19 mouse cellular contexts compared by ENCODE assay signal in the genomic region with DNA sequence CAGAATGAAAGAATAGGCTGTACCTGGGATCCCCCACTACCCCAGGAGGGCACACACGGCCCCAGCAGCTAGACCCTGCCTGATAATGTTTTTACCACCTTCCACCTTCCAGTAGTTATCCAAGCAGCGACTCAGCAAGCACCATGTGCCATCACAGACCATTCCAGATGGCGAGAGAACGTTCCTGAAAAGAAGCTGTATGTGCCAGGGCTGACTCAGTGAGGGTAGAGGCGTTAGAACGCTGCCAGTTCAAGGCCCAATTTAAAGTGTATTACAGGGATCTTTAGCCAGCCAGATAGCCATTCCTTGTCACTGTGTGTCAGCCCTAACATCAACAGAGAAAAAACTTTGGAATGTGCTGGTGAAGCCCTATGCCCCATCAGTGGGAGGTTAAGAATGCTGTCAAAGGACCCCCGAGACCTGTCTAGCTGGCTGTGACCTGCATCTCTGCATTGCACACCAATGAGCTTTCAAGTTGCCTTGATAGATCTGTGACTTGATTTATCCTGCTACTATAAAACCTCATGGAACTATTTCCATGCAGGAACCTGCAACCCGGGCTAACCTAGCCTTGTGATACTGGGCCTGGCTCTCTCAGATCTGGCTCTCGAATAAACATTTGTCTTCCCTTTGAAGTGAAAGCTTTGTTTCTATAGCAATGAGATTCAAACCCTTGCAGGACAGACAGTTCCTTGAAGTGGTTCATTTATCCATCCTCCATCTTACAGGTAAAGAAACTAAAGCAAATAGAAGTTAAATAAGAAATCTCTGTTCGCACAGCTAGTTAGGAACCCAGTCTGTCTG. TPM values are rescaled to one million over a fixed set of nuclear protein-coding genes. Genes with fewer than 3 reads are reported as not detected.
DNase-seq lines count a peak whose midpoint lies in the region; ATAC-seq and TF ChIP-seq lines count a peak whose summit lies in the region.
"Had no signal": no experiment of that assay in that cellular context is flagged by ENCODE, and none has a peak within 500 bp of the region (broad histone marks: within the 10 kb centered on the region; RNA-seq: fewer than 3 reads in every experiment).

No protein-coding gene starts in this region.

- H3K4me2 ChIP-seq in forebrain, embryonic 15.5 days (replicated peaks) = no peak overlapping the region
- H3K4me2 ChIP-seq in forebrain, embryonic 11.5 days (ENCODE audit: low read depth, low read length, severe bottlenecking) = no peak overlapping the region
- peak overlapping the region; percentile 57; the same call in 1 of the 2 replicates for H3K4me2 ChIP-seq in liver, postnatal 0 days (ENCODE audit: low read depth, low read length)
- H3K4me2 ChIP-seq in liver, embryonic 11.5 days = no peak overlapping the region; the same call in 1 of the 2 replicates
- H3K4me2 ChIP-seq in embryonic facial prominence, embryonic 12.5 days (replicated peaks) = no peak overlapping the region

- H3K36me3 ChIP-seq in forebrain, embryonic 15.5 days = no peaks in the 10 kb centered on the region
- H3K36me3 ChIP-seq in forebrain, embryonic 11.5 days (ENCODE audit: control insufficient read depth, insufficient read depth, low read length) = no peaks in the 10 kb centered on the region
- no peaks in the 10 kb centered on the region for H3K36me3 ChIP-seq in liver, postnatal 0 days (replicated peaks; ENCODE audit: insufficient read depth, low read length)
- no peaks in the 10 kb centered on the region for H3K36me3 ChIP-seq in liver, embryonic 11.5 days (ENCODE audit: control insufficient read depth, insufficient read depth, low read length)
- H3K36me3 ChIP-seq in embryonic facial prominence, embryonic 12.5 days = no peaks in the 10 kb centered on the region
- H3K36me3 ChIP-seq in midbrain, embryonic 10.5 days = no peaks in the 10 kb centered on the region
- H3K36me3 ChIP-seq: G1E; liver, embryonic 12.5 days had no signal

- no peak for TF ChIP-seq EP300 in liver, postnatal 0 days (IDR thresholded peaks at IDR 0.05; ENCODE audit: low read depth)

- 0 out of 2 replicates have a peak, but pooled peaks cover 2% of the 10 kb centered on the region for H3K4me1 ChIP-seq in forebrain, embryonic 15.5 days
- no peaks in the 10 kb centered on the region for H3K4me1 ChIP-seq in forebrain, embryonic 11.5 days (replicated peaks; ENCODE audit: control insufficient read depth, insufficient read depth, low read length)
- H3K4me1 ChIP-seq in liver, postnatal 0 days (ENCODE audit: insufficient read depth) = peaks cover 12% of the 10 kb centered on the region
- H3K4me1 ChIP-seq in liver, embryonic 11.5 days (replicated peaks; ENCODE audit: control insufficient read depth, insufficient read depth, low read length) = no peaks in the 10 kb centered on the region; the same call in 1 of the 2 replicates
- H3K4me1 ChIP-seq in embryonic facial prominence, embryonic 12.5 days = peaks cover 15% of the 10 kb centered on the region; the same call in 1 of the 2 replicates
- peaks cover 20% of the 10 kb centered on the region for H3K4me1 ChIP-seq in midbrain, embryonic 10.5 days
- H3K4me1 ChIP-seq: liver, embryonic 12.5 days had no signal

- WGBS in forebrain, embryonic 15.5 days = 71% methylated on average over 10 of the region's 10 CpGs
- WGBS in forebrain, embryonic 11.5 days = 81% methylated on average over 10 of the region's 10 CpGs
- 55% methylated on average over 10 of the region's 10 CpGs for WGBS in liver, postnatal 0 days (ENCODE audit: insufficient replicate concordance)
- WGBS in liver, embryonic 11.5 days = 60% methylated on average over 10 of the region's 10 CpGs
- WGBS in embryonic facial prominence, embryonic 12.5 days = 70% methylated on average over 10 of the region's 10 CpGs
- 78% methylated on average over 10 of the region's 10 CpGs for WGBS in midbrain, embryonic 10.5 days

- no peak overlapping the region for H3K27ac ChIP-seq in forebrain, embryonic 15.5 days (replicated peaks)
- no peak overlapping the region for H3K27ac ChIP-seq in forebrain, embryonic 11.5 days (ENCODE audit: low read depth, low read length)
- no peak overlapping the region for H3K27ac ChIP-seq in liver, postnatal 0 days (ENCODE audit: low read depth)
- H3K27ac ChIP-seq in liver, embryonic 11.5 days (ENCODE audit: low read depth, low read length) = no peak overlapping the region
- H3K27ac ChIP-seq in embryonic facial prominence, embryonic 12.5 days = 0 out of 2 replicates have a peak overlapping the region, but pooled peaks have one; percentile 4
- H3K27ac ChIP-seq in midbrain, embryonic 10.5 days (replicated peaks) = no peak overlapping the region
- H3K27ac ChIP-seq: left cerebral cortex, adult 2 months; liver, embryonic 12.5 days had no signal

- no peak for DNase-seq in forebrain, embryonic 11.5 days (ENCODE audit: low spot score)
- no peak for DNase-seq in liver, postnatal 0 days
- no peak for DNase-seq in liver, embryonic 11.5 days (ENCODE audit: low spot score)
- DNase-seq in skeletal muscle tissue, adult 2 months (ENCODE audit: low read depth, low spot score) = peak; percentile 12
- DNase-seq in urinary bladder, postnatal 14 days (ENCODE audit: low spot score) = no peak
- DNase-seq in midbrain, embryonic 10.5 days (ENCODE audit: low spot score) = no peak
- DNase-seq: B cell, adult 2 months; cerebellum, postnatal 10 days; heart, postnatal 10 days; spleen, adult 18-20 months; thymus, postnatal 25 days had no signal

- no peak overlapping the region for H3K9ac ChIP-seq in forebrain, embryonic 15.5 days (replicated peaks)
- H3K9ac ChIP-seq in forebrain, embryonic 11.5 days (ENCODE audit: low read length) = no peak overlapping the region
- H3K9ac ChIP-seq in liver, postnatal 0 days (replicated peaks) = no peak overlapping the region
- H3K9ac ChIP-seq in liver, embryonic 11.5 days (ENCODE audit: low read depth, low read length) = no peak overlapping the region
- H3K9ac ChIP-seq in embryonic facial prominence, embryonic 12.5 days = no peak overlapping the region
- H3K9ac ChIP-seq: liver, embryonic 12.5 days had no signal

- ATAC-seq in forebrain, embryonic 15.5 days (replicated peaks) = 0 out of 2 replicates have a peak, but pooled peaks have one; percentile 47
- ATAC-seq in forebrain, embryonic 11.5 days (replicated peaks; ENCODE audit: low FRiP score) = no peak
- ATAC-seq in liver, postnatal 0 days = no peak
- ATAC-seq in liver, embryonic 11.5 days (replicated peaks; ENCODE audit: low FRiP score) = no peak
- ATAC-seq in embryonic facial prominence, embryonic 12.5 days (ENCODE audit: insufficient number of reproducible peaks, insufficient read depth, low FRiP score, low TSS enrichment) = no peak; the same call in 1 of the 2 replicates
- ATAC-seq: activated CD4-positive, CD25-positive, alpha-beta regulatory T cell, adult 4 months; inflammation-experienced regulatory T-cells, adult 6 months; liver, embryonic 12.5 days had no signal

- H3K27me3 ChIP-seq in forebrain, embryonic 15.5 days = no peaks in the 10 kb centered on the region
- no peaks in the 10 kb centered on the region for H3K27me3 ChIP-seq in forebrain, embryonic 11.5 days (ENCODE audit: control insufficient read depth, insufficient read depth, low read length)
- no peaks in the 10 kb centered on the region for H3K27me3 ChIP-seq in liver, postnatal 0 days (ENCODE audit: insufficient read depth, low read length)
- H3K27me3 ChIP-seq in liver, embryonic 11.5 days (replicated peaks; ENCODE audit: control insufficient read depth, insufficient read depth, low read length) = no peaks in the 10 kb centered on the region
- no peaks in the 10 kb centered on the region for H3K27me3 ChIP-seq in embryonic facial prominence, embryonic 12.5 days
- no peaks in the 10 kb centered on the region for H3K27me3 ChIP-seq in midbrain, embryonic 10.5 days (ENCODE audit: low read depth, poor library complexity, severe bottlenecking)
- H3K27me3 ChIP-seq: liver, embryonic 12.5 days had no signal

- TF ChIP-seq CTCF in liver, postnatal 0 days (IDR thresholded peaks at IDR 0.05; ENCODE audit: low read depth) = no peak

- no peaks in the 10 kb centered on the region for H3K9me3 ChIP-seq in forebrain, embryonic 15.5 days
- no peaks in the 10 kb centered on the region for H3K9me3 ChIP-seq in forebrain, embryonic 11.5 days (ENCODE audit: control insufficient read depth, low read length)
- H3K9me3 ChIP-seq in liver, postnatal 0 days (ENCODE audit: low read length) = no peaks in the 10 kb centered on the region
- no peaks in the 10 kb centered on the region for H3K9me3 ChIP-seq in liver, embryonic 11.5 days (ENCODE audit: control insufficient read depth, low read length)
- H3K9me3 ChIP-seq in embryonic facial prominence, embryonic 12.5 days = no peaks in the 10 kb centered on the region
- no peaks in the 10 kb centered on the region for H3K9me3 ChIP-seq in midbrain, embryonic 10.5 days (replicated peaks)
- H3K9me3 ChIP-seq: G1E; liver, embryonic 12.5 days had no signal

- H3K4me3 ChIP-seq in forebrain, embryonic 15.5 days = no peak overlapping the region
- no peak overlapping the region for H3K4me3 ChIP-seq in forebrain, embryonic 11.5 days (ENCODE audit: low read depth, low read length)
- no peak overlapping the region for H3K4me3 ChIP-seq in liver, postnatal 0 days (ENCODE audit: low read depth, low read length)
- no peak overlapping the region for H3K4me3 ChIP-seq in liver, embryonic 11.5 days (ENCODE audit: low read depth, low read length)
- no peak overlapping the region for H3K4me3 ChIP-seq in embryonic facial prominence, embryonic 12.5 days
- H3K4me3 ChIP-seq in midbrain, embryonic 10.5 days = no peak overlapping the region
- H3K4me3 ChIP-seq: left cerebral cortex, adult 2 months; liver, embryonic 12.5 days had no signal

RNA-seq across cellular contexts. Expression of gene Adh6a, which starts 7.4 kb away (rescaled TPM):
- not detected in 2 replicates for polyA plus RNA-seq in forebrain, embryonic 15.5 days (2015; fragmentation: Nextera tagmentation; extraction: Ambion mirVana)
- not detected in 2 replicates for polyA plus RNA-seq in forebrain, embryonic 11.5 days (2014; fragmentation: Nextera tagmentation; extraction: Ambion mirVana)
- polyA plus RNA-seq in liver, postnatal 0 days (2015; fragmentation: Nextera tagmentation; extraction: Ambion mirVana) = not detected in 2 replicates
- polyA plus RNA-seq in liver, embryonic 11.5 days (2014; fragmentation: Nextera tagmentation; extraction: Ambion mirVana) = not detected in 2 replicates
- polyA plus RNA-seq in embryonic facial prominence, embryonic 12.5 days (2016; fragmentation: Nextera tagmentation; extraction: Ambion mirVana) = not detected in 2 replicates
- polyA plus RNA-seq in midbrain, embryonic 10.5 days (2016; fragmentation: Nextera tagmentation; extraction: Ambion mirVana) = not detected in 2 replicates
- polyA plus RNA-seq: activated CD4-positive, CD25-positive, alpha-beta regulatory T cell, adult 4 months; G1E; inflammation-experienced regulatory T-cells, adult 6 months; liver, embryonic 12.5 days; neural tube, embryonic 11.5 days had no signal

RNA-seq across cellular contexts. Expression of gene Adh6b, which starts 35.9 kb away (rescaled TPM):
- 0.13 and 0.17 TPM in 2 replicates for polyA plus RNA-seq in forebrain, embryonic 15.5 days (2015; fragmentation: Nextera tagmentation; extraction: Ambion mirVana)
- polyA plus RNA-seq in forebrain, embryonic 11.5 days (2014; fragmentation: Nextera tagmentation; extraction: Ambion mirVana) = 0.17 and 0.36 TPM in 2 replicates
- polyA plus RNA-seq in liver, postnatal 0 days (2015; fragmentation: Nextera tagmentation; extraction: Ambion mirVana) = 0.18 and 0.20 TPM in 2 replicates
- polyA plus RNA-seq in liver, embryonic 11.5 days (2014; fragmentation: Nextera tagmentation; extraction: Ambion mirVana) = 0.89 and 0.90 TPM in 2 replicates
- 0.29 and 0.47 TPM in 2 replicates for polyA plus RNA-seq in embryonic facial prominence, embryonic 12.5 days (2016; fragmentation: Nextera tagmentation; extraction: Ambion mirVana)
- polyA plus RNA-seq in midbrain, embryonic 10.5 days (2016; fragmentation: Nextera tagmentation; extraction: Ambion mirVana) = 0.47 and 1.0 TPM in 2 replicates
- polyA plus RNA-seq: activated CD4-positive, CD25-positive, alpha-beta regulatory T cell, adult 4 months; G1E; inflammation-experienced regulatory T-cells, adult 6 months had no signal

RNA-seq across cellular contexts. Expression of gene Adh1, which starts 44.9 kb away (rescaled TPM):
- polyA plus RNA-seq in forebrain, embryonic 15.5 days (2015; fragmentation: Nextera tagmentation; extraction: Ambion mirVana) = 0.56 and 0.57 TPM in 2 replicates
- polyA plus RNA-seq in forebrain, embryonic 11.5 days (2014; fragmentation: Nextera tagmentation; extraction: Ambion mirVana) = 0.16 and 0.44 TPM in 2 replicates
- 434 and 496 TPM in 2 replicates for polyA plus RNA-seq in liver, postnatal 0 days (2015; fragmentation: Nextera tagmentation; extraction: Ambion mirVana)
- 0.83 and 1.4 TPM in 2 replicates for polyA plus RNA-seq in liver, embryonic 11.5 days (2014; fragmentation: Nextera tagmentation; extraction: Ambion mirVana)
- polyA plus RNA-seq in embryonic facial prominence, embryonic 12.5 days (2016; fragmentation: Nextera tagmentation; extraction: Ambion mirVana) = 0.58 and 0.90 TPM in 2 replicates
- polyA plus RNA-seq in midbrain, embryonic 10.5 days (2016; fragmentation: Nextera tagmentation; extraction: Ambion mirVana) = 0.14 TPM in 1 of 2 replicates, not detected in the other
- polyA plus RNA-seq: G1E had no signal

Comparison
In these comparisons a context has a peak if more than half of its experiments do, and no peak if none do; other contexts are left out.
1. RNA of gene Adh1, which starts 44.9 kb away (polyA plus RNA-seq): 434 to 496 TPM in liver, postnatal 0 days; 0.83 to 1.4 TPM in liver, embryonic 11.5 days, 0.58 to 0.90 TPM in embryonic facial prominence, embryonic 12.5 days, 0.56 to 0.57 TPM in forebrain, embryonic 15.5 days, 0.16 to 0.44 TPM in forebrain, embryonic 11.5 days and 0.14 TPM in midbrain, embryonic 10.5 days; every median in the first group is over 100 times any median in the second.